Mouse (Mus musculus): ENCODE measurements around the gene Tdrkh. TPM values are rescaled to one million over a fixed set of nuclear protein-coding genes. Genes with fewer than 3 reads are reported as not detected.
A peak's percentile ranks its signal among the peaks of the same experiment; 100 is the strongest.

The Tdrkh gene
- polyA plus RNA-seq, 1 experiment from 2014 or later: 9.3 TPM

- Histone ChIP-seq H3K4me3 (no peak overlapping the region), H3K36me3 (no peaks in the 10 kb centered on the region), H3K4me1 (peaks cover 4% of the 10 kb centered on the region), H3K27ac (no peak overlapping the region), H3K27me3 (ENCODE audit: insufficient read depth, poor library complexity, severe bottlenecking) (peaks cover 51% of the 10 kb centered on the region), H3K9me3 (no peaks in the 10 kb centered on the region)
- WGBS: 70% methylated on average over 1 of the region's 1 CpGs
- peak; percentile 52 for DNase-seq (ENCODE audit: low spot score)
Measured at GRCm38 (mm10) chr3:94396336-94396735, 16.7 kb upstream of the Tdrkh start.

DNA sequence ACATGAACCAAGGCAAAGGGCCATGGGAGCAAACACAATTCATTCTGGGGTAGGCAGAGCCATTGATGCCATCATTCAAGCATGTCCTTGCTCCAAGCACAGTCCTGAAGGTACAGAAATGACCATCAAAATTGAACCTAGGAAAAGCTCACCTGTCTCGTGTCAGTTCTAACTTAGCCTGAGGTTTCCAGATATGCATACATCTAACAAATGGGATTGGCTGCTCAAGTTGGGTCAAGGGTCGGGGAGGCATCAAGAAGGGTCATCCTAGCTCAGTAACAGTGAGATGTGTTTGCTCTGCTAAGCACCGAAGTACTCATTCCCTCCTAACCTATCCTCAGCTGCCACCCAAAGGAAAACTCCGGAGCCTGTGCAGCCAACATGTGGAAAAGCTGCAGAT lies 16.2 kb upstream of the Tdrkh start:
- peaks cover 56% of the 10 kb centered on the region for H3K27me3 ChIP-seq (ENCODE audit: insufficient read depth, poor library complexity, severe bottlenecking)
- H3K36me3 ChIP-seq: no peaks in the 10 kb centered on the region
- no peak overlapping the region for H3K4me3 ChIP-seq
- no peak overlapping the region for H3K27ac ChIP-seq
- peak; percentile 58 for DNase-seq (ENCODE audit: low spot score)
- no peaks in the 10 kb centered on the region for H3K9me3 ChIP-seq
- peaks cover 4% of the 10 kb centered on the region for H3K4me1 ChIP-seq
- WGBS: 77% methylated on average over 4 of the region's 4 CpGs

GRCm38 (mm10) chr3:94398217-94398616 lies 14.9 kb upstream of the Tdrkh start, which contains the start of gene Lingo4:
Gene Lingo4 (plus strand): TSS chr3:94398517.
- peaks cover 70% of the 10 kb centered on the region for H3K27me3 ChIP-seq (ENCODE audit: insufficient read depth, poor library complexity, severe bottlenecking)

GRCm38 (mm10) chr3:94398943-94399481 lies 14.1 kb upstream of the Tdrkh start:
- Histone ChIP-seq H3K27me3 (ENCODE audit: insufficient read depth, poor library complexity, severe bottlenecking) (peaks cover 78% of the 10 kb centered on the region), H3K4me3 (peak overlapping the region; percentile 50), H3K4me1 (peaks cover 7% of the 10 kb centered on the region), H3K27ac (no peak overlapping the region), H3K36me3 (no peaks in the 10 kb centered on the region), H3K9me3 (no peaks in the 10 kb centered on the region)
- DNase-seq (ENCODE audit: low spot score): peak; percentile 71
- 3% methylated on average over 20 of the region's 20 CpGs for WGBS

More at GRCm38 (mm10) chr3:94398217-94398616, 14.9 kb upstream of the Tdrkh start, which contains the start of gene Lingo4:
- peak; percentile 57 for DNase-seq (ENCODE audit: low spot score)
- Histone ChIP-seq H3K36me3 (no peaks in the 10 kb centered on the region), H3K4me3 (peak within 1 kb of the TSS; percentile 50), H3K9me3 (no peaks in the 10 kb centered on the region), H3K27ac (no peak within 1 kb of the TSS), H3K4me1 (peaks cover 7% of the 10 kb centered on the region)
- 73% methylated on average over 6 of the region's 6 CpGs for WGBS

DNA sequence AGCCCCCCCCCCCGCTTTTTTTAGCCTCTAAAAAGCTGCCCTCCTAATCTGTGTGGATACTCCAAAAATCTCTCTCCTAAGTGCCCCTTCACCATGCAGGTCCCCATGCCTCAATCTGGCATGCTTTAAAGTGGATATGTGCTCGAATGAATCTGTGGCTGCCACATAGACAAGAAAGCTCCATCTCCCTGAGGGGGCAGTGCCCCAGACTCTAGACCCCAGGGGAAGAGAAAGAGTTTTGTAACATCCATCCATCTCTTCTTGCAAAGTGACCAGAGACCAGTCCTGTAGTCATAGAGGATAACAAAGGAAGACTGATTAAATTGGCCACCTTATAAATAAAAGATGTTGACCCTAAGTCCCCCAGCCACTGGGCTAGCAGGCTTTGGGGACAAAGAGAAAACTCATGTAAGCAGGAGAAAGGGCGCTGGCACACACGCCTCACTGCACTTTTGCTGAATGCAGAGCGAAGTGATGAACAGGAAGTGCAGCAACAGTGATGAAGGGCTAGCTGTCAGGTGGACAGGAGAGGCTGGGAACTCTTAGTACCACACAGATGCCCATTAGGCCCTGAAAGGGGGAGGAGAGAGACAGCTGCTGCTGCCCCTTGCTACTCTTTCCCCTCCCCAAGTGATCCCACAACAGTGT lies 13.3 kb upstream of the Tdrkh start:
- Histone ChIP-seq H3K36me3 (no peaks in the 10 kb centered on the region), H3K27me3 (ENCODE audit: insufficient read depth, poor library complexity, severe bottlenecking) (peaks cover 86% of the 10 kb centered on the region), H3K4me1 (peaks cover 7% of the 10 kb centered on the region), H3K4me3 (no peak overlapping the region), H3K27ac (no peak overlapping the region), H3K9me3 (no peaks in the 10 kb centered on the region)
- no peak for DNase-seq (ENCODE audit: low spot score)
- 43% methylated on average over 5 of the region's 5 CpGs for WGBS

GRCm38 (mm10) chr3:94402451-94402850 lies 10.6 kb upstream of the Tdrkh start:
- Histone ChIP-seq H3K36me3 (no peaks in the 10 kb centered on the region), H3K9me3 (no peaks in the 10 kb centered on the region), H3K27me3 (ENCODE audit: insufficient read depth, poor library complexity, severe bottlenecking) (peaks cover 84% of the 10 kb centered on the region), H3K4me1 (peaks cover 7% of the 10 kb centered on the region), H3K4me3 (no peak overlapping the region), H3K27ac (no peak overlapping the region)
- WGBS: 40% methylated on average over 8 of the region's 8 CpGs
- DNase-seq (ENCODE audit: low spot score): no peak

GRCm38 (mm10) chr3:94404366-94405054 lies 8.6 kb upstream of the Tdrkh start:
- no peaks in the 10 kb centered on the region for H3K9me3 ChIP-seq
- peaks cover 63% of the 10 kb centered on the region for H3K27me3 ChIP-seq (ENCODE audit: insufficient read depth, poor library complexity, severe bottlenecking)
- no peak overlapping the region for H3K27ac ChIP-seq
- no peak for DNase-seq (ENCODE audit: low spot score)
- no peak overlapping the region for H3K4me3 ChIP-seq
- H3K36me3 ChIP-seq: no peaks in the 10 kb centered on the region
- WGBS: 16% methylated on average over 7 of the region's 7 CpGs
- H3K4me1 ChIP-seq: 0 out of 2 replicates have a peak, but pooled peaks cover 3% of the 10 kb centered on the region

GRCm38 (mm10) chr3:94405561-94405960 lies 7.5 kb upstream of the Tdrkh start:
- H3K4me3 ChIP-seq: no peak overlapping the region
- no peaks in the 10 kb centered on the region for H3K36me3 ChIP-seq
- no peak overlapping the region for H3K27ac ChIP-seq
- 0 out of 2 replicates have a peak, but pooled peaks cover 3% of the 10 kb centered on the region for H3K4me1 ChIP-seq
- no peaks in the 10 kb centered on the region for H3K9me3 ChIP-seq
- no peak for DNase-seq (ENCODE audit: low spot score)
- WGBS: 67% methylated on average over 4 of the region's 4 CpGs
- peaks cover 53% of the 10 kb centered on the region for H3K27me3 ChIP-seq (ENCODE audit: insufficient read depth, poor library complexity, severe bottlenecking)

GRCm38 (mm10) chr3:94412530-94412929 lies 543 bp upstream of the Tdrkh start:
- no peaks in the 10 kb centered on the region for H3K9me3 ChIP-seq
- H3K4me3 ChIP-seq: peak overlapping the region; percentile 69
- H3K4me1 ChIP-seq: peaks cover 14% of the 10 kb centered on the region
- no peaks in the 10 kb centered on the region for H3K36me3 ChIP-seq
- H3K27me3 ChIP-seq (ENCODE audit: insufficient read depth, poor library complexity, severe bottlenecking): peaks cover 4% of the 10 kb centered on the region; the same call in 1 of the 2 replicates
- no peak for DNase-seq (ENCODE audit: low spot score)
- WGBS: 13% methylated on average over 25 of the region's 25 CpGs
- peak overlapping the region; percentile 65 for H3K27ac ChIP-seq

DNA sequence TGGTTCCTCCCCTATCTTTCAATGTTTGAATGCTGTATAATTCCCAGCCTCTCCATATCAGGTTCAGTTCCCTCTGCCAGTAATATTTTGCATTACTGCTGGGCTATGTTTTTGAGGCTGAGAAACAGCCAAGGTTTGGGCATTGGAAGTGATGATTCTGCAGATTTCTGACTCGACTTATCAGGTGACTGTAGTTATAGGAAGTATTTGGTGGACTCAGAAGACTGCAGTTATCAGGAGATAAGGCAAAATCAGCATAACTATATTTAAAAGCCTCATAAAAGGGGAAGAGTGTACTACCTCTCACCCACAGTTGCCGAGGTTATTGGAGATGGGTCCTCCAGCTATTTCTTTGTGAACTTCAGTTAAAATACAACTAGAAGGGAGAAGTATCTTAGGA lies 17.9 kb downstream of the Tdrkh start:
- no peak for DNase-seq (ENCODE audit: low spot score)
- Histone ChIP-seq H3K36me3 (no peaks in the 10 kb centered on the region), H3K9me3 (no peaks in the 10 kb centered on the region), H3K4me3 (no peak overlapping the region), H3K27me3 (ENCODE audit: insufficient read depth, poor library complexity, severe bottlenecking) (no peaks in the 10 kb centered on the region), H3K4me1 (no peaks in the 10 kb centered on the region), H3K27ac (no peak overlapping the region)
- 54% methylated on average over 2 of the region's 2 CpGs for WGBS

GRCm38 (mm10) chr3:94434305-94434704 lies 21.2 kb downstream of the Tdrkh start:
- WGBS: 83% methylated on average over 2 of the region's 2 CpGs
- DNase-seq (ENCODE audit: low spot score): no peak
- H3K27me3 ChIP-seq (ENCODE audit: insufficient read depth, poor library complexity, severe bottlenecking): 0 out of 2 replicates have a peak, but pooled peaks cover 2% of the 10 kb centered on the region

GRCm38 (mm10) chr3:94436420-94436819 lies 23.3 kb downstream of the Tdrkh start:
- Histone ChIP-seq H3K4me3 (no peak overlapping the region), H3K4me1 (no peaks in the 10 kb centered on the region), H3K36me3 (no peaks in the 10 kb centered on the region), H3K27me3 (ENCODE audit: insufficient read depth, poor library complexity, severe bottlenecking) (peaks cover 14% of the 10 kb centered on the region), H3K27ac (no peak overlapping the region), H3K9me3 (no peaks in the 10 kb centered on the region)
- 74% methylated on average over 9 of the region's 9 CpGs for WGBS
- DNase-seq (ENCODE audit: low spot score): no peak

More at GRCm38 (mm10) chr3:94434305-94434704, 21.2 kb downstream of the Tdrkh start:
- H3K4me3 ChIP-seq: no peak overlapping the region
- no peaks in the 10 kb centered on the region for H3K4me1 ChIP-seq
- no peaks in the 10 kb centered on the region for H3K9me3 ChIP-seq
- no peaks in the 10 kb centered on the region for H3K36me3 ChIP-seq
- H3K27ac ChIP-seq: no peak overlapping the region

DNA sequence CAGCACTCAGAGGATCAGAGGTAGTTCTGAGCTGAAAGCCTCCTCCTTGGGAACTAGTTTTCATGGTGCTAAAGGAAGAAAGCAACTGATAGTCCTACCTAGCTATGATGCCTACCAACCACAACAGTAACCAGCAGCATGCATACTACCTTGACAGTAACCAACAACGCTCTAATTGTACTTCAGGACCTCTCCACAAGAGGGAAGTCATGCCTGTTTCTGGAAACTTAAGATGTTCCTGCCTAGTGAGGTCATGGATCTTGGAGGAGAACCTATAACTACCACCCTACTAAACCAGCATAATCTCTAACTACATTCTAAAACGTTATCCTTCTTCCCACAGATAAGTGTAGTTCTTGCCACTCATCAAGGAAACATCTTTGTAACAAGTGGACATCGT lies 28.1 kb downstream of the Tdrkh start:
- peaks cover 14% of the 10 kb centered on the region for H3K27me3 ChIP-seq (ENCODE audit: insufficient read depth, poor library complexity, severe bottlenecking)
- H3K36me3 ChIP-seq: peaks cover 18% of the 10 kb centered on the region
- 31% methylated on average over 3 of the region's 3 CpGs for WGBS
- H3K9me3 ChIP-seq: no peaks in the 10 kb centered on the region
- H3K4me1 ChIP-seq: peaks cover 7% of the 10 kb centered on the region; the same call in 1 of the 2 replicates
- H3K4me3 ChIP-seq: no peak overlapping the region
- no peak overlapping the region for H3K27ac ChIP-seq
- no peak for DNase-seq (ENCODE audit: low spot score)
